Mouse (Mus musculus) frontal cortex, postnatal 25 days (tissue): ENCODE results near the gene Fpgs.

Experiments used
- DNase-seq, 2 experiments: peaks; one replicate each; pipeline ENCODE4 v3.0.0; 2022; ENCODE audit warnings: low spot score in 2 of 2

Fpgs gene

GRCm38 (mm10) chr2:32637778-32638281 lies 66.1 kb downstream of the Fpgs start:
- no peak for DNase-seq

GRCm38 (mm10) chr2:32636617-32637016 lies 67.3 kb downstream of the Fpgs start:
- DNase-seq = no peak

GRCm38 (mm10) chr2:32634277-32635105 lies 69.5 kb downstream of the Fpgs start:
- DNase-seq = no peak

GRCm38 (mm10) chr2:32633660-32634059 lies 70.3 kb downstream of the Fpgs start:
- no peak for DNase-seq
